Mouse (Mus musculus) midbrain, embryonic 12.5 days (tissue): ENCODE data around the gene Gstp3. TPM values are rescaled to one million over a fixed set of nuclear protein-coding genes. Genes with fewer than 3 reads are reported as not detected.

Source experiments
- ATAC-seq: fragments of 200-750 bp; cut with Nextera tagmentation; 2 replicates; pipeline ENCODE4 v1.8.0; 2017; ENCODE audit warnings: low read depth, moderate TSS enrichment, moderate library complexity; ENCODE audit not compliant: low FRiP score
- H3K27ac ChIP-seq: fragments of 300-500 bp; sonication (generic); replicated peaks from 2 replicates; pipeline ENCODE4 v1.5.1; 2016; ENCODE audit warnings: mild to moderate bottlenecking
- H3K27me3 ChIP-seq: fragments of 300-500 bp; sonication (generic); 2 replicates; pipeline ENCODE4 v1.6.1; 2016; ENCODE audit warnings: mild to moderate bottlenecking
- H3K36me3 ChIP-seq: fragments of 300-500 bp; sonication (generic); 2 replicates; pipeline ENCODE4 v1.6.1; 2016
- H3K4me1 ChIP-seq: fragments of 300-500 bp; sonication (generic); 2 replicates; pipeline ENCODE4 v1.6.1; 2016
- H3K4me2 ChIP-seq: fragments of 300-500 bp; sonication (generic); replicated peaks from 2 replicates; pipeline ENCODE4 v1.6.1; 2016; ENCODE audit warnings: mild to moderate bottlenecking, moderate library complexity
- H3K4me3 ChIP-seq: fragments of 300-500 bp; sonication (generic); 2 replicates; pipeline ENCODE4 v1.5.1; 2016; ENCODE audit warnings: mild to moderate bottlenecking
- H3K9ac ChIP-seq: fragments of 300-500 bp; sonication (generic); replicated peaks from 2 replicates; pipeline ENCODE4 v1.6.1; 2016; ENCODE audit warnings: mild to moderate bottlenecking, moderate library complexity
- H3K9me3 ChIP-seq: fragments of 300-500 bp; sonication (generic); 2 replicates; pipeline ENCODE4 v1.6.1; 2016; ENCODE audit warnings: mild to moderate bottlenecking
- WGBS: fragments of 180-500 bp; shearing (Covaris S2); methylation state at CpG from one replicate; pipeline ENCODE4 v1.1.7; 2016; 5-methylcytosine and 5-hydroxymethylcytosine counted together
- polyA plus RNA-seq: library from polyadenylated mRNA; unstranded; fragments of >200 nt; fragmentation: Nextera tagmentation; extraction: Ambion mirVana; gene quantifications from 2 replicates; pipeline ENCODE4 v1.2.1, GENCODE M21; 2016

The Gstp3 gene
- polyA plus RNA-seq: not detected in 2 replicates

DNA sequence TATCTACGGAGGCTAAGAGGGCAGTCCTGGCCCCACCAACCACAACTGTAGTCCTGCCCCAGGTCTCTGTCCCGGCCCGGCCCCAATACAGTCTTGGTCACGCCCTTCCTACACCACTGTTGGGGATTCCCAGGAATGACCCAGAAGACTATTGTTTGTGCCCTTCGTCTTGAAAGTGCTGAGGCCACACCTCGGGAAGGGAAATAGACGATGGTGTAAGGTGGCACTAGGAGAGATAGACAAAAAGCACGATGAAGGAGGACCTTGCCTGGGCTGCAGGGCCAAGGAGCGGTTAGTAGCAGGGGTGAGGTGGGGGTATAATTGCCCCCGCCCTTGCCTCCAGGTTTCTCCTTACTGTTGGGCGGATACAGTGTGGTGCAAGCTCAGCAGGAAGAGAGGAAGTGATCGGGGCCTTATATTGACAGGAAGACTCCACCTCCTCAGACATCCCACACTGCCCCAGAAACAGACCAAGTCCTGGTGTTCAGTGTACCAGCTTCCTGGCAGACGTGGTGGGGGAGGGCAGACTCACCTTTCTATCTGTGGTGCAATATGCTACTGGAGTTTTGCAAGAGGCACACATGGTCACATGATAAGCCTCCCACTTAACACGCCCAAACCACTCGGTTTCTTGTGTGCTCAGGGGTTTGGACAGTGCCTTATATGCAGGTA, at the start of gene Gstp3:
Gene Gstp3, minus strand, starts transcription at position 501 of the 672 bp plus-strand sequence.
- no peaks in the 10 kb centered on the region for H3K9me3 ChIP-seq
- no peaks in the 10 kb centered on the region for H3K36me3 ChIP-seq
- H3K9ac ChIP-seq: no peak within 1 kb of the TSS
- no peaks in the 10 kb centered on the region for H3K4me1 ChIP-seq
- no peak within 1 kb of the TSS for H3K4me3 ChIP-seq
- no peak within 1 kb of the TSS for H3K4me2 ChIP-seq
- no peaks in the 10 kb centered on the region for H3K27me3 ChIP-seq
- 85% methylated on average over 15 of the region's 15 CpGs for WGBS
- ATAC-seq: no peak
- no peak within 1 kb of the TSS for H3K27ac ChIP-seq

DNA sequence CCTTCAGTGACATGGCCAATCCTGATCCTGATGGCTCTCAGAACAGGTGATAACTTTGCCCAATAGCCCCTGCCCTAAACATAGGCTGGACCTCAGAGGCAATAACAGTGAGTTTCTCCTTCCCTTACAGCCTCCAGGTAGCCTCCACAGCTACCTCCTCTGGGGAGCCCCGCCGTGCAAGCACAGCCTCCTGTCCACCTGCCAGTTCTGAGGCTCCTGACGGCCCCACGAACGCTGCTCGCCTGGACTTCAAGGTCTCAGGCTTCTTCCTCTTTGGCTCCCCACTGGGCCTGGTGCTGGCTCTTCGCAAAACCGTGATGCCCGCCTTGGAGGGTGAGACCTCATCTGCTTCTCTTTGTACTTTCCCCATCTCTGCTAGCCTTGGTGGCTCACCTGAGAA, 49.2 kb upstream of the Gstp3 start:
- Histone ChIP-seq H3K9ac (no peak overlapping the region), H3K27me3 (peaks cover 3% of the 10 kb centered on the region; the same call in 1 of the 2 replicates), H3K27ac (no peak overlapping the region), H3K36me3 (peaks cover 34% of the 10 kb centered on the region), H3K4me3 (no peak overlapping the region), H3K4me1 (no peaks in the 10 kb centered on the region), H3K4me2 (no peak overlapping the region), H3K9me3 (no peaks in the 10 kb centered on the region)
- 85% methylated on average over 9 of the region's 9 CpGs for WGBS
- no peak for ATAC-seq

DNA sequence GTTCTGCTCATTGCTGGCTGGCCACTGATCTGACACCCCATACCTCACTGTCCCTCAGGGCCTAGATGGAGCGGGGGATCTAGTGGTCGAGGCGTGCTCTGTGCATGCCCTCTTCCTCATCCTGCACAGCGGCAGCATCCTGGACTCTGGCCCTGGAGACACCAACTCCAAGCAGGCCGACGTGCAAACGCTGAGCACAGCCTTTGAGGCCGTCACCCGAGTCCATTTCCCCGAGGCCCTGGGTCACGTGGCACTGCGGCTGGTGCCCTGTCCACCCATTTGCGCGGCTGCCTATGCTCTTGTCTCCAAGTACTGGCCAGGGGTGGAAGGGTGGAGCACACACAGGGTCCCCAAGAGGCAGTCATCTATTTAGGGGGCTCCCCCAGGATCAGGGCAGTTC, 47.3 kb upstream of the Gstp3 start:
- Histone ChIP-seq H3K27ac (no peak overlapping the region), H3K9me3 (no peaks in the 10 kb centered on the region), H3K4me1 (peaks cover 3% of the 10 kb centered on the region; the same call in 1 of the 2 replicates), H3K4me3 (no peak overlapping the region), H3K4me2 (no peak overlapping the region), H3K36me3 (peaks cover 16% of the 10 kb centered on the region; the same call in 1 of the 2 replicates), H3K9ac (no peak overlapping the region), H3K27me3 (peaks cover 21% of the 10 kb centered on the region)
- 92% methylated on average over 14 of the region's 14 CpGs for WGBS
- no peak for ATAC-seq

DNA sequence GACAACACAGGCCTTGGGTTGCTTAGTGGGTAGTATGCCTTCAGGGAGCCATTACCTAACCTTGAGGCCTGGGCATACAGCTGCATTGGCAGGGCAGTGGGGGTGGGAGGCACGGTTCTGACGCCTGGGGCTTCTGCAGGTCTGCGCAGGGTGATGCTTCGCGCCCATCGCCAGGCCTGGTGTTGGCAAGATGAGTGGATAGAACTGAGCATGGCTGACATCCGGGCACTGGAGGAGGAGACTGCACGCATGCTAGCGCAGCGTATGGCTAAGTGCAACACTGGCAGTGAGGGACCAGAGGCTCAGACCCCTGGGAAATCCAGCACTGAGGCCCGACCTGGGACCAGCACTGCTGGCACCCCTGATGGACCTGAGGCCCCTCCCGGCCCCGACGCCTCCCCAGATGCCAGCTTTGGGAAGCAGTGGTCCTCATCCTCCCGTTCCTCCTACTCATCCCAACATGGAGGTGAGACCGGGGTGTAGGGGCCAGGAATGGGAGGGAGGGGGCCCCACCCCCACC, 45.4 kb upstream of the Gstp3 start:
- no peak overlapping the region for H3K4me3 ChIP-seq
- WGBS: 90% methylated on average over 16 of the region's 16 CpGs

DNA sequence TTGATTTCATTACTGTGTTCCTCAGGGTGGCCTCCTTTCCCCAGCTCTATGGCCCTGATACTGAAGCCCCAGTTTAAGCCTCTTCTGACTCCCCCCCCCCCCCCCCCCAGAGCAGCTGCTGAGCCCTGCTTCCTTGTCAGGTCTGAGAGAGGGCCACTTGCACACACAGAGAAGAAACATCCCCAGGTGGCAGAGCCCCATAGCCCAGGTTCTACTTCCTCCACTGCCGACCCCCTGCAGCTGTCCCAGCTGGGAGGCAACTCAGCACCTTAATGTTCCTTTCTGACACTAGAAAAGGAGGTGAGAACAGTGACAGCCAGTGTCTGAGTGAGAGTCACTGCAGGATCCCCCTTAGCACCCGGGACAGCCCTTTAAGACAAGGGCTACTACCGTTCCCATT, 44.4 kb upstream of the Gstp3 start:
- H3K36me3 ChIP-seq: peaks cover 13% of the 10 kb centered on the region; the same call in 1 of the 2 replicates
- H3K4me2 ChIP-seq: no peak overlapping the region
- no peak for ATAC-seq
- H3K4me3 ChIP-seq: no peak overlapping the region
- H3K4me1 ChIP-seq: peaks cover 32% of the 10 kb centered on the region
- H3K27ac ChIP-seq: no peak overlapping the region
- WGBS: 81% methylated on average over 3 of the region's 3 CpGs
- H3K27me3 ChIP-seq: peaks cover 46% of the 10 kb centered on the region
- H3K9ac ChIP-seq: no peak overlapping the region
- H3K9me3 ChIP-seq: no peaks in the 10 kb centered on the region

More for the DNA sequence above, 45.4 kb upstream of the Gstp3 start:
- ATAC-seq: no peak
- peaks cover 22% of the 10 kb centered on the region for H3K4me1 ChIP-seq
- no peak overlapping the region for H3K27ac ChIP-seq
- H3K36me3 ChIP-seq: peaks cover 13% of the 10 kb centered on the region; the same call in 1 of the 2 replicates
- no peaks in the 10 kb centered on the region for H3K9me3 ChIP-seq
- peaks cover 41% of the 10 kb centered on the region for H3K27me3 ChIP-seq
- H3K9ac ChIP-seq: no peak overlapping the region
- no peak overlapping the region for H3K4me2 ChIP-seq

DNA sequence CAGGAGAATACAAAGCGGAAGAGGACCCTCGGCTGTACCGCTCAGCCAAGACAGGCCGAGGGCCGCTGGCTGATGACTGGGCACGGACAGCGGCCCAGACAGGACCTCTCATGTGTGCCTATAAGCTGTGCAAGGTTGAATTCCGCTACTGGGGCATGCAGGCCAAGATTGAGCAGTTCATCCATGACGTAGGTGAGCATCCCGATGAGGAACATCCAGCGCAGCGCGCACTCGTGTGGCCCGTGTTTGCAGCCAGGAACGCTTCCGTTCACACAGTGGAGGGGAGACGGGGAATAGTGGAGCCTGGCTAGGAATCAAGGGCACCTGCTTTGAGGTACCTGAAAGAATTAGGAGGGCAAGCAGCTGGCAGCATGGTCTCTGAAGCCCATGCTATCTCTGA, 43.9 kb upstream of the Gstp3 start:
- Histone ChIP-seq H3K27me3 (peaks cover 46% of the 10 kb centered on the region), H3K36me3 (peaks cover 10% of the 10 kb centered on the region; the same call in 1 of the 2 replicates), H3K4me1 (peaks cover 37% of the 10 kb centered on the region), H3K4me2 (no peak overlapping the region), H3K27ac (no peak overlapping the region), H3K9me3 (no peaks in the 10 kb centered on the region), H3K4me3 (no peak overlapping the region), H3K9ac (no peak overlapping the region)
- WGBS: 94% methylated on average over 18 of the region's 18 CpGs
- no peak for ATAC-seq

DNA sequence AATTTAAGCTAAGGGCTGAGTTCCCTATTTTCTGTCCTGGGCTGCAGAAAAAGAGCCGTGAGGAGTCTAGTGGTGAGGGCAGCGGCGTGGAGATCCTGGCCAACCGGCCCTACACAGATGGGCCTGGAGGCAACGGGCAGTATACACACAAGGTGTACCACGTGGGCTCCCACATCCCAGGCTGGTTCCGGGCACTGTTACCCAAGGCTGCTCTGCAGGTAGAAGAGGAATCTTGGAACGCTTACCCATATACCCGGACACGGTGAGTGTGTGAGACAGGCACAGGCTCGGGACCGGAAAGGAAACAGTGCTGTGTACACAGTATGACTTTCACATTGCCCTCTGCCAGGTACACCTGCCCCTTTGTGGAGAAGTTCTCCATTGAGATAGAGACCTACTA, 43.3 kb upstream of the Gstp3 start:
- H3K36me3 ChIP-seq: 0 out of 2 replicates have a peak, but pooled peaks cover 7% of the 10 kb centered on the region
- no peak overlapping the region for H3K4me2 ChIP-seq
- peaks cover 46% of the 10 kb centered on the region for H3K27me3 ChIP-seq
- no peak overlapping the region for H3K27ac ChIP-seq
- H3K9me3 ChIP-seq: no peaks in the 10 kb centered on the region
- peaks cover 43% of the 10 kb centered on the region for H3K4me1 ChIP-seq
- no peak overlapping the region for H3K9ac ChIP-seq
- no peak for ATAC-seq
- no peak overlapping the region for H3K4me3 ChIP-seq
- 94% methylated on average over 12 of the region's 12 CpGs for WGBS

DNA sequence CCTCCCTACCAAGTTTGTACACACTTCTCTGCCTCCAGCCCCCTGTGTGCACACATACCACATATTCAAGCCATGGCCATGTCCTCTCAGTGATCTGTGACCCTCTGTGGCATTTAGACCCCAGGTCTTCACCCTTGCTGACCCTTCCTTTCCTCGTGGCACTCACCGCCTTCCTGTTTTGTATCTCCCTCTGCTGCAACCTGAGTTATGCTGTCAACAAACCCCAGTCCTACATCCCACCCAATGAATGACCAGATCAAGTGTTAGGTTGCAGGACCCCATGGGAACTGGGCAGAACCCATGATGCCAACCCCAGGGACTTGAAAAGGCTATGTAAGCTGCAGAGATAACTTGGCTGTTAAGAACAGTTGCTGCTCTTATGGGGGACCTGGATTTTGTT, 42.7 kb upstream of the Gstp3 start:
- Histone ChIP-seq H3K36me3 (0 out of 2 replicates have a peak, but pooled peaks cover 7% of the 10 kb centered on the region), H3K27me3 (peaks cover 46% of the 10 kb centered on the region), H3K9ac (no peak overlapping the region), H3K4me3 (no peak overlapping the region; the same call in 1 of the 2 replicates), H3K4me1 (peaks cover 47% of the 10 kb centered on the region), H3K4me2 (peak overlapping the region; percentile 78; the same call in 1 of the 2 replicates), H3K9me3 (no peaks in the 10 kb centered on the region), H3K27ac (no peak overlapping the region)
- ATAC-seq: no peak
- WGBS: 88% methylated on average over 2 of the region's 2 CpGs

DNA sequence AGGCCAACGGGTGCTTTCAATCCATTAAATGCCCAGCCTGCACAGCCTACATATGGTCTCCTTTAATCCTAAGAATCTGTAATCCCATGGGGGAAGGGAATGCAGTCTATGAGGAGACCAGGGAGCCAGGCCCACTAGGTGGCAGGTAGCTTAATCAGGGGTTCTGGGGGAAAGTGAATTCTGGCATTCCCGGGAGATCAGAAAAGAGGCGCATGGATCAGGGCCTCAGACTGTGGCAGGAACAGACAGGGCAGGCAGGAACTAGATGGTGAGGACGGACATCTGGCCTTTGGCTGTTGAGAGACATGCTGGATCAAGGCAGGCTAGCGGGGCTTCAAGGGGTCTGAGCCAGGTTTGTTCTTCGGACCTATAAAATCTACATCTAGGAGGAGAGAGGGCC, 42.1 kb upstream of the Gstp3 start:
- H3K9ac ChIP-seq: peak overlapping the region; percentile 65

DNA sequence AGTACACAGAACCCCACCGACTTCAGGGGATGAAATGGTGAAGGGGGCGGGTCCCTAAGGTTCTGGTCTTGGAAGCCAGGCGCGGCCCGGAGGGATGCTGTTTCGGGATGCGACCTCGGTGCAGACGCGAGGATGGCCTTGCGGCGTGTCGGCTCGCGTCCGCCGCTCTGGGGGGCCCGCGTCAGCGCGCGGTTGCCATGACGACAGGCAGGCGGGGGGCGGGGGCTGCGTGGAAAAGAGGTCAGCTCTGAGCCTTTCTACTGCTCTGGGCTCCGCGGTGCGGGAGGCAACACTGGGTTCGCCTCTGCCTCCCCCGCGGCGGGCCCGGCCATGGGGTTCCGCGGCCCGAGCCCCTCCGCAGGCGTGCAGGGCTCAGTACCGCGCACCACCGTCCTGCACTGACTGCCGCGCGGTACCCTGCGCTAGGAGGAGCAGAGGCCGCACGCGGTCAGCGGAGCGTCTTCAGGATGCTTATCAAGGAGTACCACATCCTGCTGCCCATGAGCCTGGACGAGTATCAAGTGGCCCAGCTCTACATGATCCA, 41.4 kb upstream of the Gstp3 start:
- Histone ChIP-seq H3K27me3 (peaks cover 46% of the 10 kb centered on the region), H3K9me3 (no peaks in the 10 kb centered on the region), H3K4me1 (peaks cover 55% of the 10 kb centered on the region), H3K9ac (peak overlapping the region; percentile 65), H3K36me3 (0 out of 2 replicates have a peak, but pooled peaks cover 7% of the 10 kb centered on the region), H3K27ac (peak overlapping the region; percentile 52; the same call in 1 of the 2 replicates), H3K4me3 (peak overlapping the region; percentile 55), H3K4me2 (peak overlapping the region; percentile 78)
- under 1% methylated on average over 52 of the region's 52 CpGs for WGBS
- peak; percentile 17; the same call in 1 of the 2 replicates for ATAC-seq

More for the DNA sequence above, 42.1 kb upstream of the Gstp3 start:
- peak overlapping the region; percentile 55 for H3K4me3 ChIP-seq
- ATAC-seq: no peak
- H3K9me3 ChIP-seq: no peaks in the 10 kb centered on the region
- peaks cover 48% of the 10 kb centered on the region for H3K4me1 ChIP-seq
- peak overlapping the region; percentile 78 for H3K4me2 ChIP-seq
- WGBS: 41% methylated on average over 6 of the region's 6 CpGs
- H3K27me3 ChIP-seq: peaks cover 46% of the 10 kb centered on the region
- H3K36me3 ChIP-seq: 0 out of 2 replicates have a peak, but pooled peaks cover 7% of the 10 kb centered on the region
- no peak overlapping the region for H3K27ac ChIP-seq

DNA sequence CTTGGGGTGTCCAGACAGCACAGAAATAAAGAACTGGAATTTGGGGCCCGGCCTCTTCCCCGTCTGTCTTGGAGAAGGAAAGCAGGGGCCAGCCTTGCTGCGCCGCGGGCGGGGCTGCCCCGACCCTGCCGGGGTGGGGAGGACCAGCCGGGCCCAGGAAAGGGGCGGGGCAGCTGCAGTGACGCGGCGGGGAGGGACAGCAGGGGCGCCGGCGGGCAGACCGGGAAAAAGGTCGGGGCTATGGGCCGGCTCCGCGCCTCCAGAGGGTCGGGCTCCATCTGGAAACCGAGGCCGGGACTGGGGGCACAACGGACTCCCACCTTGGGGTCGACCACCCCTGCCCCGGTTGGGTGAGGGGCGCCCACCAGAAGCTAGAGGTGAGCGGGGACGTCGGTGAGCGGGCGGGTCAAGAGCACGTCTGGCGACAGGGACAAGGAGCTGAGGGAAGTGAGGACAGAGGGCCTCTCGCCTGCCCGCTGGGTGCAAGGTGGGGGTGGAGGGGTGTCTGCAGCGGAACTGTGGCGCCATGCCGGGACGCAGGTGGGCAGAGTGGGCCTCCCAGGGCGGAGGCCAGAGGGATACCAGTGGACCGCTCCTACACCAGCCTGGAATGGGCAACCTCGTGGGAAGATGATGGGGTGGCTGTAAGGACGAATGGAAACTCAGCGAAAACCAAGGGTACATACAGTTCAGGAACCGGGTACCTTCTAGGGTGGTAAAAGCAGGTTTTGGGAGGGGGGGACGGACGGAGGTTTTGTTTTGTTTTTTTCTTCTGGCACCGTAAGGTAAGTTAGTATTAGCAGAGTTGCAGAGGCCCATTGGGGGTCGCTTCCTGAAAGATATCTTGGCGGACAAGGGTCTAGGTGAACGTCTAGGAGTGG, 40.7 kb upstream of the Gstp3 start, which contains the start of gene Pitpnm1:
Gene Pitpnm1, plus strand, starts transcription at position 162 of the 881 bp plus-strand sequence.
- Histone ChIP-seq H3K9me3 (no peaks in the 10 kb centered on the region), H3K27ac (peak within 1 kb of the TSS; percentile 52; the same call in 1 of the 2 replicates), H3K4me2 (peak within 1 kb of the TSS; percentile 78), H3K4me3 (peak within 1 kb of the TSS; percentile 55), H3K27me3 (peaks cover 46% of the 10 kb centered on the region), H3K36me3 (0 out of 2 replicates have a peak, but pooled peaks cover 7% of the 10 kb centered on the region), H3K9ac (peak within 1 kb of the TSS; percentile 65), H3K4me1 (peaks cover 55% of the 10 kb centered on the region)
- no peak for ATAC-seq
- WGBS: 2% methylated on average over 52 of the region's 53 CpGs
